Mouse (Mus musculus) G1E (cell line): ENCODE results near the gene Smdt1.

Experiments
- CTCF ChIP-seq: IDR thresholded peaks from 2 replicates; pipeline ENCODE4 v1.5.1; 2012; ENCODE audit warnings: low read depth, low read length, inconsistent platforms, mixed read lengths
- GATA1 ChIP-seq: IDR thresholded peaks from 2 replicates; pipeline ENCODE4 v1.6.1; 2012; ENCODE audit warnings: borderline replicate concordance, low read length, inconsistent platforms, mixed read lengths
- POLR2AphosphoS5 ChIP-seq: IDR thresholded peaks from 2 replicates; pipeline ENCODE4 v1.6.1; 2012; ENCODE audit warnings: low read depth, low read length, inconsistent platforms; ENCODE audit not compliant: insufficient replicate concordance
- TAL1 ChIP-seq: conservative IDR thresholded peaks from 2 replicates; pipeline ENCODE4 v1.6.1; 2012; ENCODE audit warnings: low read depth, low read length, inconsistent platforms, mixed read lengths

GRCm38 (mm10) chr15:82322195-82322594 lies 16.6 kb upstream of the Smdt1 start:
- TF ChIP-seq CTCF (no peak), GATA1 (no peak), TAL1 (no peak), POLR2AphosphoS5 (no peak)
